Mouse (Mus musculus): Measurements from ENCODE around the gene Fga. TPM values are rescaled to one million over a fixed set of nuclear protein-coding genes. Genes with fewer than 3 reads are reported as not detected.

Gene Fga
- total RNA-seq (2014; rRNA removed; ENCODE audit: low replicate concordance) (2.3 and 3.3 TPM in 2 replicates), polyA plus RNA-seq (2015; fragmentation: Nextera tagmentation; extraction: Ambion mirVana) (0.08 and 0.19 TPM in 2 replicates)

DNA sequence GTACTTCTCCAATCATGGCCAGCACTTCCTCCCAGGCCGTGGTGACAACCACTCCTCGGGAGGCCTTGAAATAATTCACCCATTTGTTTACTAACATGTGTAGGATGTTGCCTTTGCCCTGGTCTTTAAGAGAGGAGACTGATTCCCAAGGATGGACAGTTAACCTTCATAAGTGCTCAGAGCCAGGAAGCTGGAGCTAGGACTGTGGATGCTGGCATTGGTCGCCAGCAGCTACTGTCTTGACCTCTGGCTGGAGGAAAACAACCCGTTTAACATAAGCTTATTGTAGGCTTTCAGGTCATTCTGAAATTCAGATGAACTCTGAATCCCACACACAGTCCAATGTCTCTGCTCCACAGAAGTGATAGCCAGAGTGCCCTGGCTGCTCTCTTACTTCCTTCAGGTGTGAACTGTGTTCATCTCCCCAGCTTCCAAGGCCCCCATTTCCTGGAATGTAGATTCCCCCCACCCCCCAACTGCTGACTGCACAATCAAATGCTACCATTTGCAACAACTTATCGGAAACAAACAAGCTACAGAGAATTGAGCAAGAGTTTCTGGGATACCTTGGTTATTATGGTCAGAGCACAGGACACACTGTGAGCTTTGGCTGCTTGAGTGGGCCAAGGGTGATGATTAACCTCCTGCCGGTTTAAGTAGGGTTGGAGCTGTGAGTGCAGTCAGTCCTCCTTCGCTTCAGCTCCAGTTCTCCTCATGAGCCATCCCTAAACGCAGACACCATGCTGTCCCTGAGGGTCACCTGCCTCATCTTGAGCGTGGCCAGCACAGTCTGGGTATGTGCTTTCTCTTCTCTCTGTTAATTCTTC, at the start of gene Fga:
Fga (plus strand) TSS at position 602 of the 827 bp plus-strand sequence.
- no peaks in the 10 kb centered on the region for H3K9me3 ChIP-seq (replicated peaks; ENCODE audit: control insufficient read depth, low read length)
- DNase-seq (ENCODE audit: low spot score) (no peak), ATAC-seq (ENCODE audit: insufficient read depth, low read depth) (no peak)
- no peak within 1 kb of the TSS for H3K4me2 ChIP-seq (ENCODE audit: low read depth, low read length)
- WGBS, result 69% methylated on average over 9 of the region's 9 CpGs
- no peaks in the 10 kb centered on the region for H3K36me3 ChIP-seq (replicated peaks; ENCODE audit: control insufficient read depth, insufficient read depth, low read length)
- no peaks in the 10 kb centered on the region for H3K27me3 ChIP-seq (ENCODE audit: control insufficient read depth, insufficient read depth, low read length)
- TF ChIP-seq CTCF (IDR thresholded peaks at IDR 0.05; ENCODE audit: low read depth) (no peak), EP300 (IDR thresholded peaks at IDR 0.05; ENCODE audit: low read depth) (no peak)
- H3K27ac ChIP-seq (ENCODE audit: low read depth), result no peak within 1 kb of the TSS
- H3K4me3 ChIP-seq (ENCODE audit: low read depth, low read length), result no peak within 1 kb of the TSS
- H3K9ac ChIP-seq (replicated peaks; ENCODE audit: low read depth, low read length), result no peak within 1 kb of the TSS
- H3K4me1 ChIP-seq (ENCODE audit: control insufficient read depth, insufficient read depth), result no peaks in the 10 kb centered on the region

DNA sequence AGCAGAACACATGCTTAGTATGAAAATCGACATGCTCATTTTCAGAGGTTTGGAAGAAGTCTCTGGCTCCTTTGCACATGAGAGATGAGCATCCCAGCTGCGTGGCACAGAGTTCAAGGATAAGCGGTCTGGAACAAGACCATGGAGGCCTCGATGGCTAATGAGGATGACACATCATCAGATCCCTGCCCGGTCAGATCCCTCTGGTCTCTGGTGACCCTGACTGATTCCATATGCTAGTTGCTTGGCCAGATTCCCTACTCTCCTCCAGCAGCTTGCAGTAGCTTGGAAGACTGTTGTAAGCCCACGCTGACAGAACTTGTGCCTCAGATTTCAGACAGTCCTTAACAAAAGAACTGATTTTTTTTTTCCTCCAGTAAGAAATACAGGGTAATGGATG, 45.1 kb upstream of the Fga start:
- Histone ChIP-seq H3K4me1 (ENCODE audit: control insufficient read depth, insufficient read depth) (no peaks in the 10 kb centered on the region), H3K4me3 (ENCODE audit: low read depth, low read length) (no peak overlapping the region), H3K9ac (replicated peaks; ENCODE audit: low read depth, low read length) (no peak overlapping the region), H3K36me3 (replicated peaks; ENCODE audit: control insufficient read depth, insufficient read depth, low read length) (no peaks in the 10 kb centered on the region), H3K27ac (ENCODE audit: low read depth) (no peak overlapping the region), H3K9me3 (replicated peaks; ENCODE audit: control insufficient read depth, low read length) (no peaks in the 10 kb centered on the region), H3K4me2 (ENCODE audit: low read depth, low read length) (no peak overlapping the region), H3K27me3 (ENCODE audit: control insufficient read depth, insufficient read depth, low read length) (no peaks in the 10 kb centered on the region)
- ATAC-seq (ENCODE audit: insufficient read depth, low read depth), result no peak
- DNase-seq (ENCODE audit: low spot score), result peak; percentile 20
- TF ChIP-seq EP300 (IDR thresholded peaks at IDR 0.05; ENCODE audit: low read depth), result no peak
- TF ChIP-seq CTCF (IDR thresholded peaks at IDR 0.05; ENCODE audit: low read depth), result no peak
- WGBS, result 67% methylated on average over 6 of the region's 6 CpGs

DNA sequence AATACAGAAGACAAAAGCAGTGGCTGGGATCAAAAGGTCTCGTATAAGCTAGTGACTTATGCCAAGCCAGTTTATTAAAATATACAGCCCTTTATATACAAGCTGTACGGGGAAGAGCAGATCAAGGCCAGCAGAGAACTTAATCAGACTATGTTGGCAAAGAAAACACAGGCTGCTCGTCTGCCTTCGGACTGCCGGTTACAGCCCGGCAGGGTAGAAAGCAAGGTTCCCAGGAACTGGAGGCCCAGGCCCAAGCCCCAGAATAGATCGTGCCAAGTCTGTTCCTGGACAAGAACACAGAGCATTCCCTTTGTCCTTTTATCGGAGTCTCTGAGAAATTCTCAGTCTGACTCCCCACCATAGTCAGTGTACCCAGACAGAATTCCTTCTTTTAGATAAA, 44.0 kb upstream of the Fga start:
- H3K9ac ChIP-seq (replicated peaks; ENCODE audit: low read depth, low read length), result no peak overlapping the region
- ATAC-seq (ENCODE audit: insufficient read depth, low read depth) (no peak), DNase-seq (ENCODE audit: low spot score) (no peak)
- WGBS, result 46% methylated on average over 8 of the region's 8 CpGs
- no peak overlapping the region for H3K4me3 ChIP-seq (ENCODE audit: low read depth, low read length)
- H3K9me3 ChIP-seq (replicated peaks; ENCODE audit: control insufficient read depth, low read length), result no peaks in the 10 kb centered on the region
- no peak overlapping the region for H3K27ac ChIP-seq (ENCODE audit: low read depth)
- no peaks in the 10 kb centered on the region for H3K27me3 ChIP-seq (ENCODE audit: control insufficient read depth, insufficient read depth, low read length)
- H3K4me2 ChIP-seq (ENCODE audit: low read depth, low read length), result no peak overlapping the region
- no peak for TF ChIP-seq CTCF (IDR thresholded peaks at IDR 0.05; ENCODE audit: low read depth)
- no peak for TF ChIP-seq EP300 (IDR thresholded peaks at IDR 0.05; ENCODE audit: low read depth)
- no peaks in the 10 kb centered on the region for H3K36me3 ChIP-seq (replicated peaks; ENCODE audit: control insufficient read depth, insufficient read depth, low read length)
- H3K4me1 ChIP-seq (ENCODE audit: control insufficient read depth, insufficient read depth), result no peaks in the 10 kb centered on the region

DNA sequence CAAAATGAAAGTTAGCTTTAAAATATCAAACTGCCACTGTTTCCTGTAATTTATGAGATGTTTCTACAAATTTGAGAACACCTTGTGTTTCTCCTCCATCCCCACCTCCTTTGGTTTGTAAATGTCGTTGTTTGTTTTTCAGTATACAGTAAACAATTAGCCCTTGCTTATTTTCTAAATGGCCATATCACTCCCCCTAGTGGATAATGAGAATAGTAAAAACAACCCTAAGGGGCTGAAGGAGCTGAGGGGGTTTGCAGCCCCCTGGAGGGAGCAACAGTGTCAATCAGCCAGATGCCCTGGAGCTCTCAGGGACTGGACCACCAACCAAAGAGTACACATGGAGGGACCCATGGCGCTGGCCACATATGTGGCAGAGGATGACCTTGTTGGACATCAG, 41.0 kb upstream of the Fga start:
- DNase-seq (ENCODE audit: low spot score) (no peak), ATAC-seq (ENCODE audit: insufficient read depth, low read depth) (no peak)
- 72% methylated on average over 2 of the region's 2 CpGs for WGBS
- H3K4me2 ChIP-seq (ENCODE audit: low read depth, low read length), result no peak overlapping the region
- peak; percentile 36 for TF ChIP-seq CTCF (IDR thresholded peaks at IDR 0.05; ENCODE audit: low read depth)
- no peak for TF ChIP-seq EP300 (IDR thresholded peaks at IDR 0.05; ENCODE audit: low read depth)
- no peaks in the 10 kb centered on the region for H3K4me1 ChIP-seq (ENCODE audit: control insufficient read depth, insufficient read depth)
- H3K4me3 ChIP-seq (ENCODE audit: low read depth, low read length), result no peak overlapping the region
- no peak overlapping the region for H3K27ac ChIP-seq (ENCODE audit: low read depth)
- no peaks in the 10 kb centered on the region for H3K36me3 ChIP-seq (replicated peaks; ENCODE audit: control insufficient read depth, insufficient read depth, low read length)
- no peaks in the 10 kb centered on the region for H3K27me3 ChIP-seq (ENCODE audit: control insufficient read depth, insufficient read depth, low read length)
- no peak overlapping the region for H3K9ac ChIP-seq (replicated peaks; ENCODE audit: low read depth, low read length)
- no peaks in the 10 kb centered on the region for H3K9me3 ChIP-seq (replicated peaks; ENCODE audit: control insufficient read depth, low read length)

DNA sequence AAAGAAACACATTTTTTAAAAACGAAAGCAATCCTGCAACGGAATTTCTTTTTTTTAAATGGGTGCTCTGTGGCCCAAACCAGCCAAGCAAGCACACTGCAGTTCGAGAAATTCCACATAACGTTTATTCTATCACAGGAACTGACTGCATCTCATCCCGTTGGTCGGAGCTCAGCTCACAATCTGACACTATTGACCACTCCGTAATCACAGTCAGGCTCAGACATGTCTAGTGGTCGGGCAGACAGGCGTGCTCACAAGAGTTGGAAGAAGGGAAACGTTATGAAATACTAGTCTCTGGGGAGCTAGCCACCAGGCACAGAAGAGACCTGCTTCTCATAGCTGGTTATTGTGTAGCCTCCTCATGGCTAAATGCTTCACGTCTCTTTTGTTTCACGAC, 33.9 kb upstream of the Fga start:
- ATAC-seq (ENCODE audit: insufficient read depth, low read depth), result no peak
- no peaks in the 10 kb centered on the region for H3K36me3 ChIP-seq (replicated peaks; ENCODE audit: control insufficient read depth, insufficient read depth, low read length)
- no peaks in the 10 kb centered on the region; the same call in 1 of the 2 replicates for H3K4me1 ChIP-seq (ENCODE audit: control insufficient read depth, insufficient read depth)
- 64% methylated on average over 12 of the region's 12 CpGs for WGBS
- no peak for DNase-seq (ENCODE audit: low spot score)
- TF ChIP-seq EP300 (IDR thresholded peaks at IDR 0.05; ENCODE audit: low read depth) (no peak), CTCF (IDR thresholded peaks at IDR 0.05; ENCODE audit: low read depth) (no peak)
- H3K27ac ChIP-seq (ENCODE audit: low read depth), result no peak overlapping the region
- H3K9me3 ChIP-seq (replicated peaks; ENCODE audit: control insufficient read depth, low read length), result no peaks in the 10 kb centered on the region
- no peak overlapping the region for H3K9ac ChIP-seq (replicated peaks; ENCODE audit: low read depth, low read length)
- peaks cover 14% of the 10 kb centered on the region; the same call in 1 of the 2 replicates for H3K27me3 ChIP-seq (ENCODE audit: control insufficient read depth, insufficient read depth, low read length)
- H3K4me3 ChIP-seq (ENCODE audit: low read depth, low read length), result no peak overlapping the region
- no peak overlapping the region for H3K4me2 ChIP-seq (ENCODE audit: low read depth, low read length)

Measured in heart, postnatal 0 days (tissue).